Mouse (Mus musculus): ENCODE measurements around the gene Hist1h2be. TPM values are rescaled to one million over a fixed set of nuclear protein-coding genes. Genes with fewer than 3 reads are reported as not detected.
A peak's percentile ranks its signal among the peaks of the same experiment; 100 is the strongest.
"Not testable (repeated sequence)": the region's sequence is repeated elsewhere in the genome, so short reads cannot be mapped to it uniquely, and the experiment has no call there.

Hist1h2be gene
- total and polyA plus RNA-seq, 2 experiments: 0.28 to 5.4 TPM

GRCm38 (mm10) chr13:23582219-23583056, 38.5 kb downstream of the Hist1h2be start:
- Histone ChIP-seq H3K36me3 (ENCODE audit: control insufficient read depth, insufficient read depth, low read length) (no peaks in the 10 kb centered on the region), H3K4me3 (ENCODE audit: insufficient read depth, low read depth, low read length) (peak overlapping the region; percentile 68), H3K4me1 (ENCODE audit: control insufficient read depth, insufficient read depth, low read length) (peaks cover 11% of the 10 kb centered on the region; the same call in 1 of the 2 replicates), H3K9ac (ENCODE audit: low read depth, low read length) (peak overlapping the region; percentile 64), H3K27me3 (ENCODE audit: control insufficient read depth, insufficient read depth, low read length) (no peaks in the 10 kb centered on the region), H3K27ac (replicated peaks; ENCODE audit: insufficient read depth, low read depth, low read length) (peak overlapping the region; percentile 43), H3K79me2 (ENCODE audit: control insufficient read depth, insufficient read depth, low read length) (no peaks in the 10 kb centered on the region)
- 16% methylated on average over 6 of the region's 6 CpGs for WGBS
- DNase-seq (ENCODE audit: extremely low read depth, low read depth, low spot score): no peak
- TF ChIP-seq CTCF (IDR thresholded peaks at IDR 0.05; ENCODE audit: low read depth, low read length) (no peak), POLR2A (IDR thresholded peaks at IDR 0.05; ENCODE audit: extremely low read depth, insufficient read depth, low read length) (no peak)

GRCm38 (mm10) chr13:23581408-23582218, 39.3 kb downstream of the Hist1h2be start, which contains the start of gene Hist1h4d:
TSS of gene Hist1h4d (plus strand) at chr13:23581598.
- no peaks in the 10 kb centered on the region for H3K27me3 ChIP-seq (ENCODE audit: control insufficient read depth, insufficient read depth, low read length)
- H3K36me3 ChIP-seq (ENCODE audit: control insufficient read depth, insufficient read depth, low read length): no peaks in the 10 kb centered on the region
- WGBS: under 1% methylated on average over 43 of the region's 43 CpGs
- TF ChIP-seq POLR2A (IDR thresholded peaks at IDR 0.05; ENCODE audit: extremely low read depth, insufficient read depth, low read length): peak; percentile 100
- no peak for TF ChIP-seq CTCF (IDR thresholded peaks at IDR 0.05; ENCODE audit: low read depth, low read length)
- peaks cover 9% of the 10 kb centered on the region; the same call in 1 of the 2 replicates for H3K4me1 ChIP-seq (ENCODE audit: control insufficient read depth, insufficient read depth, low read length)
- peak; percentile 97 for DNase-seq (ENCODE audit: extremely low read depth, low read depth, low spot score)
- H3K79me2 ChIP-seq (ENCODE audit: control insufficient read depth, insufficient read depth, low read length): no peaks in the 10 kb centered on the region
- H3K27ac ChIP-seq (replicated peaks; ENCODE audit: insufficient read depth, low read depth, low read length): peak within 1 kb of the TSS; percentile 7; the same call in 1 of the 2 replicates
- H3K9ac ChIP-seq (ENCODE audit: low read depth, low read length): peak within 1 kb of the TSS; percentile 64
- peak within 1 kb of the TSS; percentile 68 for H3K4me3 ChIP-seq (ENCODE audit: insufficient read depth, low read depth, low read length)

- H3K27ac ChIP-seq (replicated peaks; ENCODE audit: insufficient read depth, low read depth, low read length): no peak overlapping the region
- TF ChIP-seq POLR2A (IDR thresholded peaks at IDR 0.05; ENCODE audit: extremely low read depth, insufficient read depth, low read length) (no peak), CTCF (IDR thresholded peaks at IDR 0.05; ENCODE audit: low read depth, low read length) (no peak)
- H3K36me3 ChIP-seq (ENCODE audit: control insufficient read depth, insufficient read depth, low read length): no peaks in the 10 kb centered on the region
- peaks cover 9% of the 10 kb centered on the region; the same call in 1 of the 2 replicates for H3K4me1 ChIP-seq (ENCODE audit: control insufficient read depth, insufficient read depth, low read length)
- WGBS: 98% methylated on average over 1 of the region's 1 CpGs
- no peak overlapping the region for H3K4me3 ChIP-seq (ENCODE audit: insufficient read depth, low read depth, low read length)
- no peaks in the 10 kb centered on the region for H3K79me2 ChIP-seq (ENCODE audit: control insufficient read depth, insufficient read depth, low read length)
- H3K9ac ChIP-seq (ENCODE audit: low read depth, low read length): no peak overlapping the region
- DNase-seq (ENCODE audit: extremely low read depth, low read depth, low spot score): no peak
- no peaks in the 10 kb centered on the region for H3K27me3 ChIP-seq (ENCODE audit: control insufficient read depth, insufficient read depth, low read length)
Measured at GRCm38 (mm10) chr13:23577835-23578234, 43.1 kb downstream of the Hist1h2be start.

- Histone ChIP-seq H3K27me3 (ENCODE audit: control insufficient read depth, insufficient read depth, low read length) (no peaks in the 10 kb centered on the region), H3K9ac (ENCODE audit: low read depth, low read length) (no peak overlapping the region), H3K4me1 (ENCODE audit: control insufficient read depth, insufficient read depth, low read length) (peaks cover 12% of the 10 kb centered on the region; the same call in 1 of the 2 replicates), H3K27ac (replicated peaks; ENCODE audit: insufficient read depth, low read depth, low read length) (no peak overlapping the region), H3K36me3 (ENCODE audit: control insufficient read depth, insufficient read depth, low read length) (no peaks in the 10 kb centered on the region), H3K4me3 (ENCODE audit: insufficient read depth, low read depth, low read length) (no peak overlapping the region), H3K79me2 (ENCODE audit: control insufficient read depth, insufficient read depth, low read length) (no peaks in the 10 kb centered on the region)
- DNase-seq (ENCODE audit: extremely low read depth, low read depth, low spot score): peak; percentile 76
- WGBS: 51% methylated on average over 6 of the region's 6 CpGs
- no peak for TF ChIP-seq POLR2A (IDR thresholded peaks at IDR 0.05; ENCODE audit: extremely low read depth, insufficient read depth, low read length)
Measured at GRCm38 (mm10) chr13:23576906-23577639, 43.9 kb downstream of the Hist1h2be start.

GRCm38 (mm10) chr13:23576351-23576881, 44.5 kb downstream of the Hist1h2be start:
- Histone ChIP-seq H3K36me3 (ENCODE audit: control insufficient read depth, insufficient read depth, low read length) (no peaks in the 10 kb centered on the region), H3K27ac (replicated peaks; ENCODE audit: insufficient read depth, low read depth, low read length) (no peak overlapping the region), H3K9ac (ENCODE audit: low read depth, low read length) (0 out of 2 replicates have a peak overlapping the region, but pooled peaks have one; percentile 8), H3K27me3 (ENCODE audit: control insufficient read depth, insufficient read depth, low read length) (no peaks in the 10 kb centered on the region), H3K79me2 (ENCODE audit: control insufficient read depth, insufficient read depth, low read length) (no peaks in the 10 kb centered on the region), H3K4me1 (ENCODE audit: control insufficient read depth, insufficient read depth, low read length) (peaks cover 15% of the 10 kb centered on the region; the same call in 1 of the 2 replicates), H3K4me3 (ENCODE audit: insufficient read depth, low read depth, low read length) (no peak overlapping the region)
- no peak for DNase-seq (ENCODE audit: extremely low read depth, low read depth, low spot score)
- 71% methylated on average over 7 of the region's 7 CpGs for WGBS
- no peak for TF ChIP-seq CTCF (IDR thresholded peaks at IDR 0.05; ENCODE audit: low read depth, low read length)
- TF ChIP-seq POLR2A (IDR thresholded peaks at IDR 0.05; ENCODE audit: extremely low read depth, insufficient read depth, low read length): no peak

GRCm38 (mm10) chr13:23575864-23576313, 45.0 kb downstream of the Hist1h2be start:
- H3K79me2 ChIP-seq (ENCODE audit: control insufficient read depth, insufficient read depth, low read length); H3K36me3 ChIP-seq (ENCODE audit: control insufficient read depth, insufficient read depth, low read length); DNase-seq (ENCODE audit: extremely low read depth, low read depth, low spot score); H3K27ac ChIP-seq (replicated peaks; ENCODE audit: insufficient read depth, low read depth, low read length); H3K27me3 ChIP-seq (ENCODE audit: control insufficient read depth, insufficient read depth, low read length): not testable (repeated sequence)
- WGBS: 7% methylated on average over 13 of the region's 40 CpGs
- Histone ChIP-seq H3K9ac (ENCODE audit: low read depth, low read length) (peak overlapping the region; percentile 71), H3K4me3 (ENCODE audit: insufficient read depth, low read depth, low read length) (peak overlapping the region; percentile 50), H3K4me1 (ENCODE audit: control insufficient read depth, insufficient read depth, low read length) (peaks cover 15% of the 10 kb centered on the region; the same call in 1 of the 2 replicates)

All from liver, adult 2 months (tissue).